Mouse (Mus musculus): ENCODE results near the gene Slc2a9. TPM values are rescaled to one million over a fixed set of nuclear protein-coding genes. Genes with fewer than 3 reads are reported as not detected.
"Not testable (repeated sequence)": the region's sequence is repeated elsewhere in the genome, so short reads cannot be mapped to it uniquely, and the experiment has no call there.

The Slc2a9 gene
- polyA plus RNA-seq, 1 experiment from 2014 or later = 1.2 TPM

- H3K9ac ChIP-seq (ENCODE audit: low read length) = no peak overlapping the region
- WGBS = 78% methylated on average over 10 of the region's 10 CpGs
- no peak overlapping the region for H3K27ac ChIP-seq (ENCODE audit: low read depth)
- no peaks in the 10 kb centered on the region for H3K36me3 ChIP-seq (ENCODE audit: control insufficient read depth, insufficient read depth, low read length)
- ATAC-seq (replicated peaks; ENCODE audit: low FRiP score, low TSS enrichment, low read depth) (no peak; the same call in 1 of the 2 replicates), DNase-seq (ENCODE audit: low spot score) (no peak)
- no peaks in the 10 kb centered on the region for H3K9me3 ChIP-seq (ENCODE audit: control insufficient read depth, low read length)
- H3K4me2 ChIP-seq (ENCODE audit: low read length) = peak overlapping the region; percentile 52
- H3K27me3 ChIP-seq (replicated peaks; ENCODE audit: control insufficient read depth, insufficient read depth, low read length) = no peaks in the 10 kb centered on the region
- peaks cover 12% of the 10 kb centered on the region for H3K4me1 ChIP-seq (replicated peaks; ENCODE audit: control insufficient read depth, insufficient read depth, low read length)
- H3K4me3 ChIP-seq (ENCODE audit: low read depth, low read length) = no peak overlapping the region
These were observed 21.9 kb downstream of the Slc2a9 start for GRCm38 (mm10) chr5:38480822-38481707.

GRCm38 (mm10) chr5:38479908-38480725 is 22.8 kb downstream of the Slc2a9 start:
- WGBS = 14% methylated on average over 22 of the region's 22 CpGs
- Histone ChIP-seq H3K9ac (ENCODE audit: low read length) (peak overlapping the region; percentile 29; the same call in 1 of the 2 replicates), H3K27me3 (replicated peaks; ENCODE audit: control insufficient read depth, insufficient read depth, low read length) (no peaks in the 10 kb centered on the region), H3K27ac (ENCODE audit: low read depth) (peak overlapping the region; percentile 69), H3K4me1 (replicated peaks; ENCODE audit: control insufficient read depth, insufficient read depth, low read length) (peaks cover 12% of the 10 kb centered on the region), H3K4me3 (ENCODE audit: low read depth, low read length) (peak overlapping the region; percentile 25), H3K9me3 (ENCODE audit: control insufficient read depth, low read length) (no peaks in the 10 kb centered on the region), H3K36me3 (ENCODE audit: control insufficient read depth, insufficient read depth, low read length) (no peaks in the 10 kb centered on the region), H3K4me2 (ENCODE audit: low read length) (peak overlapping the region; percentile 52)
- DNase-seq (ENCODE audit: low spot score) = peak; percentile 76
- peak; percentile 86 for ATAC-seq (replicated peaks; ENCODE audit: low FRiP score, low TSS enrichment, low read depth)

DNA sequence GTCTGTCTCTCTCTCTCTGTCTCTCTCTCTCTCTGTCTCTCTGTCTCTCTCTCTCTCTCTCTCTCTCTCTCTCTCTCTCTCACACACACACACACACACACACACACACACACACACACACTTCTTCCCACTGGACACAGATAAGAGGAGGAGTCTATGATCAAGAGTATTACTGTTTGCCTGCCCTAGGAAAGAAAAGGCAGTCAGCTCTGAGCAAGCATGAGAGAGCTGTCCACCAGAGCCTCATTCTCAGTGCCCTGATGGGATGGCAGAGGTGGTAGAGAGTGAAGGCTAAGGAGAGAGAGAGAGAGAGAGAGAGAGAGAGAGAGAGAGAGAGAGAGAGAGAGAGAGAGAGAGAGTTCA is 23.4 kb downstream of the Slc2a9 start:
- not testable (repeated sequence) for H3K27me3 ChIP-seq (replicated peaks; ENCODE audit: control insufficient read depth, insufficient read depth, low read length)
- peak; percentile 22 for ATAC-seq (replicated peaks; ENCODE audit: low FRiP score, low TSS enrichment, low read depth)
- peak overlapping the region; percentile 25 for H3K4me3 ChIP-seq (ENCODE audit: low read depth, low read length)

DNA sequence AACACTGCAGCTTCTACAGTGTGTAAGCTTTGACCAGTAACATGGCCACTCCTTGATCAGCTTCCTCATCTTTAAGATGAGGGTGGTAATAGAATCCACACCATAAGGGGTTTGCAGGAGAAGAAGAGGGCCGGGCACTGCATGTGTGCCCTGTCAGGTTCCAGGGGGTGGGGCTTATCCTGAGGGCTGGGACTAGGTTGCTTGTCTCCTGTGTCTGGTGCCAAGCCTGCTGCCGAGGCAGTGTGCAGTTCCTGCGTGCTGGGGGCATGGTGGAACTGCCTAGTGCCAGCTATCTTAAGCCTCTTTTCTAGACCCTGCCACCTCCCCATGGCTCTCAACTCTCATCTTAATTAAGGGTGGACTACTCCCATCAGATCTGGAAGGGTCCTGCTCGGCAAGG is 23.9 kb downstream of the Slc2a9 start:
- Histone ChIP-seq H3K4me2 (ENCODE audit: low read length) (peak overlapping the region; percentile 52; the same call in 1 of the 2 replicates), H3K4me3 (ENCODE audit: low read depth, low read length) (no peak overlapping the region), H3K9me3 (ENCODE audit: control insufficient read depth, low read length) (no peaks in the 10 kb centered on the region), H3K4me1 (replicated peaks; ENCODE audit: control insufficient read depth, insufficient read depth, low read length) (peaks cover 12% of the 10 kb centered on the region), H3K27me3 (replicated peaks; ENCODE audit: control insufficient read depth, insufficient read depth, low read length) (no peaks in the 10 kb centered on the region), H3K36me3 (ENCODE audit: control insufficient read depth, insufficient read depth, low read length) (no peaks in the 10 kb centered on the region), H3K27ac (ENCODE audit: low read depth) (no peak overlapping the region), H3K9ac (ENCODE audit: low read length) (no peak overlapping the region)
- ATAC-seq (replicated peaks; ENCODE audit: low FRiP score, low TSS enrichment, low read depth) (no peak), DNase-seq (ENCODE audit: low spot score) (no peak)
- WGBS = 35% methylated on average over 4 of the region's 4 CpGs

More for the DNA sequence above, 23.4 kb downstream of the Slc2a9 start:
- H3K36me3 ChIP-seq (ENCODE audit: control insufficient read depth, insufficient read depth, low read length); H3K9ac ChIP-seq (ENCODE audit: low read length); DNase-seq (ENCODE audit: low spot score); H3K9me3 ChIP-seq (ENCODE audit: control insufficient read depth, low read length): not testable (repeated sequence)
- peak overlapping the region; percentile 69 for H3K27ac ChIP-seq (ENCODE audit: low read depth)
- peak overlapping the region; percentile 52 for H3K4me2 ChIP-seq (ENCODE audit: low read length)
- peaks cover 12% of the 10 kb centered on the region for H3K4me1 ChIP-seq (replicated peaks; ENCODE audit: control insufficient read depth, insufficient read depth, low read length)

- H3K9ac ChIP-seq (ENCODE audit: low read length) = no peak overlapping the region
- ATAC-seq (replicated peaks; ENCODE audit: low FRiP score, low TSS enrichment, low read depth) (no peak), DNase-seq (ENCODE audit: low spot score) (no peak)
- no peak overlapping the region for H3K4me2 ChIP-seq (ENCODE audit: low read length)
- H3K27ac ChIP-seq (ENCODE audit: low read depth) = no peak overlapping the region
- no peaks in the 10 kb centered on the region for H3K9me3 ChIP-seq (ENCODE audit: control insufficient read depth, low read length)
- 81% methylated on average over 7 of the region's 7 CpGs for WGBS
- peaks cover 9% of the 10 kb centered on the region for H3K4me1 ChIP-seq (replicated peaks; ENCODE audit: control insufficient read depth, insufficient read depth, low read length)
- no peaks in the 10 kb centered on the region for H3K36me3 ChIP-seq (ENCODE audit: control insufficient read depth, insufficient read depth, low read length)
- H3K4me3 ChIP-seq (ENCODE audit: low read depth, low read length) = no peak overlapping the region
- H3K27me3 ChIP-seq (replicated peaks; ENCODE audit: control insufficient read depth, insufficient read depth, low read length) = no peaks in the 10 kb centered on the region
These were observed 25.1 kb downstream of the Slc2a9 start for GRCm38 (mm10) chr5:38477731-38478445.

DNA sequence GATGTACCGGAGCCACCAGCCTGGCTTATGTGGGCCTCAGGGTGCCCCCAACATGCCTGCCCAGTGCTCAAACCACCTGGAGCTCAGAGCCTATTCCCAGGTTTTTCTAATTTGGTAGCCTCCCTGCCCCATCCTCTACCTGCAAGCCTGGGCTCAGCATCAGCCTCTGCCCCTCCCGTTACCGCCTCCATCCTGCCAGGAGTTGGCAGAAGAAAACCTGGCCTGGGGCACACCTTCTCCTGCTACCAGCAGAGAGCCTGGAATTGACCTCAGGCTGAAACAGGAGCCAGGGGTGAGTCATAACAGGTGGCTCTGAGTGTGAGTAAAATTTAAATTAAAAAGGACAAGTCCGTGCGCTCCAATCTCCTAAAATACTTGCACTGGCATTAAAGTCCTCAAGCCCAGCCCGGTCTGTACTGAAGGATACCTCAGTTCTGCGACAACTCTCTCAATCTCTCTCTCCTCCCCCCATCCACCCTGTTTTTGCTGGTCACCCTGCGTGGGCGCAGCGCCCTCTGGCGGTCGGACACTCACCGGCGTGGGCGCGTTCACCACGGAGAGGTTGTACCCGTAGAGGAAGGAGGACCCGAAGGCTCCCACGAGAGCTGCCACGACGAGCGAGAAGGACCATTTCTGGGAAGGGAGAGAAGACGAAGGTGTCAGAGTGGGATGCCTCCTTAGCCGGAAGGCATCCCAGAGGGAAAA is 25.9 kb downstream of the Slc2a9 start:
- H3K9ac ChIP-seq (ENCODE audit: low read length) = no peak overlapping the region
- H3K36me3 ChIP-seq (ENCODE audit: control insufficient read depth, insufficient read depth, low read length) = no peaks in the 10 kb centered on the region
- 86% methylated on average over 25 of the region's 25 CpGs for WGBS
- H3K27me3 ChIP-seq (replicated peaks; ENCODE audit: control insufficient read depth, insufficient read depth, low read length) = no peaks in the 10 kb centered on the region
- H3K4me3 ChIP-seq (ENCODE audit: low read depth, low read length) = no peak overlapping the region
- ATAC-seq (replicated peaks; ENCODE audit: low FRiP score, low TSS enrichment, low read depth) (no peak), DNase-seq (ENCODE audit: low spot score) (no peak)
- H3K9me3 ChIP-seq (ENCODE audit: control insufficient read depth, low read length) = no peaks in the 10 kb centered on the region
- no peak overlapping the region for H3K27ac ChIP-seq (ENCODE audit: low read depth)
- no peak overlapping the region for H3K4me2 ChIP-seq (ENCODE audit: low read length)
- H3K4me1 ChIP-seq (replicated peaks; ENCODE audit: control insufficient read depth, insufficient read depth, low read length) = peaks cover 9% of the 10 kb centered on the region

DNA sequence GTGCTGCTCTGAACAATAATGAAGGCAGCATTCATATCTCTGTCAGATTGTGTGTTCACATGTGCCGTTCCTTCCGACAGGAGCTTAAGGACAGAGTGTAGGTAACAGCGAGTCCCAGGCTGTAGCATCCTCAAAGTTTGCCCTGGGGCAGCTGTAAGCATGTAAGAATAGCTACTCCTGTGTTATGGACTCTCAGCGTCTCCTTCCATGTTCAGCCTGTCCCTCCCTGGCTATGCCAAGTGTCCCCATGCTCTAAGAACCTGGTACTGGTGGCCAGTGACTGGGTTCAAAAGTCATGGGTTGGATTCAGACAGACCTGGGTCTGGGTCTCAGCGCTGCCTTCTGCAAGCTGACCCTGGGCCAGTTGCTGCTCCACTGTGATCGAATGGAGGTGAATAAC is 32.1 kb downstream of the Slc2a9 start:
- Histone ChIP-seq H3K4me1 (replicated peaks; ENCODE audit: control insufficient read depth, insufficient read depth, low read length) (no peaks in the 10 kb centered on the region), H3K9ac (ENCODE audit: low read length) (no peak overlapping the region), H3K9me3 (ENCODE audit: control insufficient read depth, low read length) (no peaks in the 10 kb centered on the region), H3K4me2 (ENCODE audit: low read length) (no peak overlapping the region), H3K4me3 (ENCODE audit: low read depth, low read length) (no peak overlapping the region), H3K27me3 (replicated peaks; ENCODE audit: control insufficient read depth, insufficient read depth, low read length) (no peaks in the 10 kb centered on the region), H3K27ac (ENCODE audit: low read depth) (no peak overlapping the region), H3K36me3 (ENCODE audit: control insufficient read depth, insufficient read depth, low read length) (no peaks in the 10 kb centered on the region)
- 77% methylated on average over 6 of the region's 6 CpGs for WGBS
- DNase-seq (ENCODE audit: low spot score) (no peak), ATAC-seq (replicated peaks; ENCODE audit: low FRiP score, low TSS enrichment, low read depth) (no peak)

Data from intestine, embryonic 14.5 days (tissue).